Mouse (Mus musculus) midbrain, embryonic 16.5 days (tissue): ENCODE results near the gene Grap2. TPM values are rescaled to one million over a fixed set of nuclear protein-coding genes. Genes with fewer than 3 reads are reported as not detected.

Experiments used
- ATAC-seq: fragments of 200-750 bp; cut with Nextera tagmentation; 2 replicates; pipeline ENCODE4 v1.8.0; 2017; ENCODE audit warnings: moderate TSS enrichment
- H3K27ac ChIP-seq: fragments of 300-500 bp; sonication (generic); 2 replicates; pipeline ENCODE4 v1.5.1; 2014; ENCODE audit warnings: mild to moderate bottlenecking, low read length, mixed read lengths
- H3K27me3 ChIP-seq: fragments of 300-500 bp; sonication (generic); 2 replicates; pipeline ENCODE4 v1.6.1; 2014; ENCODE audit warnings: low read depth, low read length, mixed read lengths; ENCODE audit not compliant: control insufficient read depth, insufficient read depth
- H3K36me3 ChIP-seq: fragments of 300-500 bp; sonication (generic); 2 replicates; pipeline ENCODE4 v1.6.1; 2014; ENCODE audit warnings: mild to moderate bottlenecking, low read length, moderate library complexity, mixed read lengths; ENCODE audit not compliant: control insufficient read depth, insufficient read depth
- H3K4me1 ChIP-seq: fragments of 300-500 bp; sonication (generic); 2 replicates; pipeline ENCODE4 v1.6.1; 2014; ENCODE audit warnings: mild to moderate bottlenecking, low read length, mixed read lengths; ENCODE audit not compliant: control insufficient read depth, insufficient read depth
- H3K4me2 ChIP-seq: fragments of 300-500 bp; sonication (generic); 2 replicates; pipeline ENCODE4 v1.6.1; 2014; ENCODE audit warnings: mild to moderate bottlenecking, low read length, mixed read lengths
- H3K4me3 ChIP-seq: fragments of 300-500 bp; sonication (generic); 2 replicates; pipeline ENCODE4 v1.5.1; 2014; ENCODE audit warnings: low read depth, mild to moderate bottlenecking, low read length, moderate library complexity, mixed read lengths
- H3K9ac ChIP-seq: fragments of 300-500 bp; sonication (generic); 2 replicates; pipeline ENCODE4 v1.6.1; 2014; ENCODE audit warnings: low read depth, low read length, mixed read lengths
- H3K9me3 ChIP-seq: fragments of 300-500 bp; sonication (generic); replicated peaks from 2 replicates; pipeline ENCODE4 v1.6.1; 2014; ENCODE audit warnings: mild to moderate bottlenecking, low read length, mixed read lengths; ENCODE audit not compliant: control insufficient read depth, poor library complexity, severe bottlenecking
- WGBS: fragments of 180-500 bp; shearing (Covaris S2); extraction: QIAGEN DNeasy Blood & Tissue Kit; methylation state at CpG from one replicate; pipeline ENCODE4 v1.1.7; 2014; 5-methylcytosine and 5-hydroxymethylcytosine counted together
- polyA plus RNA-seq: library from polyadenylated mRNA; unstranded; fragments of >200 nt; fragmentation: Nextera tagmentation; extraction: Ambion mirVana; gene quantifications from 2 replicates; pipeline ENCODE4 v1.2.1, GENCODE M21; 2015

The Grap2 gene
- polyA plus RNA-seq, 1 experiment from 2014 or later = 0.23 TPM

GRCm38 (mm10) chr15:80544115-80544514 is 28.3 kb upstream of the Grap2 start:
- WGBS = 63% methylated on average over 3 of the region's 3 CpGs

GRCm38 (mm10) chr15:80545430-80545829 is 27.0 kb upstream of the Grap2 start:
- no peak for ATAC-seq
- Histone ChIP-seq H3K27ac (no peak overlapping the region), H3K27me3 (no peaks in the 10 kb centered on the region), H3K4me3 (no peak overlapping the region), H3K9ac (no peak overlapping the region), H3K36me3 (no peaks in the 10 kb centered on the region), H3K4me1 (no peaks in the 10 kb centered on the region), H3K4me2 (no peak overlapping the region), H3K9me3 (no peaks in the 10 kb centered on the region)
- WGBS = 66% methylated on average over 6 of the region's 6 CpGs

More at GRCm38 (mm10) chr15:80544115-80544514, 28.3 kb upstream of the Grap2 start:
- ATAC-seq = no peak
- no peaks in the 10 kb centered on the region for H3K27me3 ChIP-seq
- H3K4me3 ChIP-seq = no peak overlapping the region
- no peaks in the 10 kb centered on the region for H3K9me3 ChIP-seq
- no peak overlapping the region for H3K27ac ChIP-seq
- no peak overlapping the region for H3K4me2 ChIP-seq
- H3K4me1 ChIP-seq = no peaks in the 10 kb centered on the region
- H3K36me3 ChIP-seq = no peaks in the 10 kb centered on the region
- no peak overlapping the region for H3K9ac ChIP-seq

- H3K4me1 ChIP-seq = no peaks in the 10 kb centered on the region
- H3K27me3 ChIP-seq = no peaks in the 10 kb centered on the region
- no peak overlapping the region for H3K4me2 ChIP-seq
- no peak overlapping the region for H3K4me3 ChIP-seq
- H3K27ac ChIP-seq = no peak overlapping the region
- H3K36me3 ChIP-seq = no peaks in the 10 kb centered on the region
- WGBS = 97% methylated on average over 6 of the region's 6 CpGs
- H3K9ac ChIP-seq = no peak overlapping the region
- no peak for ATAC-seq
- H3K9me3 ChIP-seq = no peaks in the 10 kb centered on the region
Observed at GRCm38 (mm10) chr15:80554860-80555822, 17.3 kb upstream of the Grap2 start.

GRCm38 (mm10) chr15:80556021-80556420 is 16.4 kb upstream of the Grap2 start:
- 80% methylated on average over 2 of the region's 2 CpGs for WGBS
- Histone ChIP-seq H3K4me1 (no peaks in the 10 kb centered on the region; the same call in 1 of the 2 replicates), H3K36me3 (no peaks in the 10 kb centered on the region), H3K27me3 (no peaks in the 10 kb centered on the region), H3K4me3 (no peak overlapping the region), H3K27ac (no peak overlapping the region), H3K9ac (no peak overlapping the region), H3K4me2 (no peak overlapping the region), H3K9me3 (no peaks in the 10 kb centered on the region)
- no peak for ATAC-seq

- Histone ChIP-seq H3K27me3 (no peaks in the 10 kb centered on the region), H3K4me3 (no peak overlapping the region), H3K36me3 (no peaks in the 10 kb centered on the region), H3K4me1 (no peaks in the 10 kb centered on the region; the same call in 1 of the 2 replicates), H3K9me3 (no peaks in the 10 kb centered on the region), H3K9ac (no peak overlapping the region), H3K4me2 (no peak overlapping the region), H3K27ac (no peak overlapping the region)
- no peak for ATAC-seq
- WGBS = 81% methylated on average over 4 of the region's 4 CpGs
Observed at GRCm38 (mm10) chr15:80557745-80558144, 14.6 kb upstream of the Grap2 start.

- no peaks in the 10 kb centered on the region for H3K27me3 ChIP-seq
- H3K36me3 ChIP-seq = no peaks in the 10 kb centered on the region
- no peak overlapping the region for H3K9ac ChIP-seq
- no peak overlapping the region for H3K4me3 ChIP-seq
- 75% methylated on average over 12 of the region's 12 CpGs for WGBS
- ATAC-seq = no peak
- no peak overlapping the region for H3K4me2 ChIP-seq
- no peaks in the 10 kb centered on the region; the same call in 1 of the 2 replicates for H3K4me1 ChIP-seq
- no peaks in the 10 kb centered on the region for H3K9me3 ChIP-seq
- no peak overlapping the region for H3K27ac ChIP-seq
Observed at GRCm38 (mm10) chr15:80559534-80559933, 12.9 kb upstream of the Grap2 start.

GRCm38 (mm10) chr15:80559978-80560377 is 12.4 kb upstream of the Grap2 start:
- no peaks in the 10 kb centered on the region; the same call in 1 of the 2 replicates for H3K4me1 ChIP-seq
- no peak overlapping the region for H3K4me3 ChIP-seq
- H3K27ac ChIP-seq = no peak overlapping the region
- H3K36me3 ChIP-seq = no peaks in the 10 kb centered on the region
- no peak overlapping the region for H3K9ac ChIP-seq
- no peaks in the 10 kb centered on the region for H3K9me3 ChIP-seq
- ATAC-seq = no peak
- H3K4me2 ChIP-seq = no peak overlapping the region
- 51% methylated on average over 14 of the region's 14 CpGs for WGBS
- no peaks in the 10 kb centered on the region for H3K27me3 ChIP-seq

GRCm38 (mm10) chr15:80560646-80561580 is 11.5 kb upstream of the Grap2 start:
- H3K27me3 ChIP-seq = no peaks in the 10 kb centered on the region
- H3K36me3 ChIP-seq = no peaks in the 10 kb centered on the region
- no peak overlapping the region for H3K27ac ChIP-seq
- H3K4me3 ChIP-seq = no peak overlapping the region
- no peak for ATAC-seq
- no peaks in the 10 kb centered on the region; the same call in 1 of the 2 replicates for H3K4me1 ChIP-seq
- H3K4me2 ChIP-seq = no peak overlapping the region
- H3K9me3 ChIP-seq = no peaks in the 10 kb centered on the region
- no peak overlapping the region for H3K9ac ChIP-seq
- WGBS = 53% methylated on average over 15 of the region's 15 CpGs
